Mouse (Mus musculus): Measurements from ENCODE around the gene Phf24. TPM values are rescaled to one million over a fixed set of nuclear protein-coding genes. Genes with fewer than 3 reads are reported as not detected.

Phf24 gene
- total RNA-seq (2021): 100 to 1,000 TPM; 366 to 369 TPM
- long read RNA-seq, experiment 1, full-length matches to known transcripts: 57 of 264 reads
- long read RNA-seq, experiment 1, partial matches to known transcripts: 87 of 264 reads
- long read RNA-seq, experiment 1, other reads (novel, unspliced or antisense): 120 of 264 reads
- long read RNA-seq, experiment 2, full-length matches to known transcripts: 28 of 185 reads
- long read RNA-seq, experiment 2, partial matches to known transcripts: 18 of 185 reads
- long read RNA-seq, experiment 2, other reads (novel, unspliced or antisense): 139 of 185 reads

DNA sequence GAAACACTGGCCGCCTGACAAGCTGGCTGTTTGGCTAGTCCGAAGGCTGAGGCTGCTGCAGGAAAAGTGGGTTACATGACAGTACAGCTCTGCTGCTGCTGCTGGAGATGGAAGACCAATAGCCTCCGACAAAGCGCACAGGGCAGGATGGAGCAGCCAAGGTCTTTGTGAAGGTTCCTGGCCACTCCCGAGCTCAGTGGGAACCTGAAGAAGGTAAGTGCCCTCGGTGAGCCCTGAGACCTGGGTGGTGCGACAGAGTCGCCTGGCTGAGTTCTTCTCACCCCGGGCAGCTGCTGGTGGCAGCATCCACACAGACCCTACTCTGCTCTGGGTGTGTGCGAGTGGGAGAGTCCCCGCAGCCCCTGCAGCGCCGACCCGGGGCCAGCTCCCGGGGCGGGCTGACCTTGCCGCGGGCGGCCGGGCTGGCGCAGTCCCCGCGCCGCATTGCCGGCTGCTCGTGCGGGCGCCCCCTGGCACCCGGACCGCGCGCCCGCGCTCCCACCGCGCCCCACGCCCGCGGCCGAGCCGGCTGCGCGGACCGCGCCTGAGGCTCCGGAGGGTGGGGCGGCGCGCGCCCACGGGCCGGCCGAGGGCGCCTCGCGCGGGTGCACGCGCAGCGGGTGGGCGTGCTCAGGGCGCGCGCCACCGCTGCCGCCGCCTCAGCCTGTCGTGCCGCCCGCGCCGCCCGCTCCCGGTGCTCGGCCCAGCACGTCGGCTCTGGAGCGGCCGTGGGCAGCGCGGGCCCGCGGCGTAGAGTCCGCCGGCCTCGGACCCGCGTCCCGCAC lies at the start of gene Phf24:
Gene Phf24, plus strand, starts transcription at position 44 of the 785 bp plus-strand sequence.
- peak; percentile 43 to 70 for DNase-seq (ENCODE audit: low spot score in 2 of 2)

DNA sequence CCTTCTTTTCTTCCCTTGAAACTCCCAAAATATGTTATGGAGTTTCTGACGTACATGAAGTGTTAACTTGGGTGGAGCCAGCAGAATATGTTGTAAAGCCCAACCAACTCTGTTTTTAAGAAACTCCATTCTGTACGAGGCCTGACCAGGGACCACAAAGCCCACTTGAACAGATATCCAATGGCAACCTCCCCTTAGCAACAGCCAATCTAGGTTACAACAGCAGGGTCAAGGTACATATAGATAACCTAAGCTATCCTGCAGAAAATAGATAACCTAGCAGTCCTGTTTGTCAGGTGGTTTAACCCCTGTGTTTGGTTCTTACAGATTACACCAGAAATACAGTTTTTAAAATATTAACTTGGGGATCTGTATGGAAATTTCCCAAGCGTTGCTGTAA lies 49.1 kb upstream of the Phf24 start:
- DNase-seq (ENCODE audit: low spot score in 2 of 2): no peak

DNA sequence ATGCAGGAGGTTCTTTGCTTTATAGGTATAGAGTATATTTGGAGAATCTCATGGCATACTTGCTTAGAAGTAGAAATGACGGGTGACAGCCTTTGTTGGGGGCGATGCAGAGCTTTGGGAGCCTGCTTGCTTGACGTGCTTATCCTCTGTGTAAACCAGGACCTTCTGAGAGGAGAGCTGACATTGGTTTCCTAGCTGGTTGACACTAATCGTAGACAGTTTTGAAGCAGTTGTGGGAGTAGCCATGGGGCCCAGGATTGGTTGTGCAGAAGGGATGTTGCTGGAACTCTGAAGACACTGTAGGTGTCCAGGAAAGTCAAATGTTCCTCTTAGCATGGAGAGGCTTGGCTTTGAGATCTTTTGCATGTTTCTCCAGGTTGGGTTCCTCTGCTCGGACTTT lies 48.3 kb upstream of the Phf24 start:
- no peak for DNase-seq (ENCODE audit: low spot score in 2 of 2)

DNA sequence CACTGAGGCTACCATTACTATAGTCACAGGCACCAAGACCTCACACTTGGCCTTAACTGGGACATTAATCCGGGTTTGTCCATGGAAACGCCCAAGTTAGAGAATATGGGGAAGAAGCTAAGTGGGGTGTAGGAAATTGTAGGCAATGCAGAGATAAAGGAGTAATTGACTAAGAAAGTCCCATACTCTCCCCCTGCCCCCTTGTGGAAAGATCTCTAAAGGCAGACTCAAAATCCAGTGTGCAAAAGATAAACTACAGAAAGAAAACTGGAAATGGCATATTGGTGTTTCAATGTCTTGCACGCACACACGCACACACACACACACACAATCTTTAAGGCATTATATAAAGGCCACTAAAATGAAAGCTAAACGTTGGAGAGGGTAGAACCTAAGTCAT lies 45.7 kb upstream of the Phf24 start:
- no peak for DNase-seq (ENCODE audit: low spot score in 2 of 2)

DNA sequence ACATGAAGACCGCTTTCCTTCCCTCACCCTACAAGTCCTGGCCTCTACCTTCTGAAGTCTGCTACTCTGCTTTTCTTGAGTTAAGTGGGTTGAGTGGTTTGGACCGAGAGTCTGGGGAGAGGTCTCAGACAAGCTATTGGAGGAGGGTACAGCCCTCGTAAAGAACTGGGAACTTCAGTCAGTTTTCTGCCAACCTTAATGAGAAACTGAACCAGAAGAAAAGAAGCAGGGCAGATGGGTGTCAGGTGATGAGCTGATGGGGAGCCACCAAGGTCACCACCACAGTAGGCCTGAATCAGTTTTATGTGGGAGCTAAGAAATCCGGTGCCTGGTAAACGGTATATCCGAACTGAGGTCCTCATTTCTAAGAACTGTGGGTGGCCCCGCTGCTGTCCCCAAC lies 44.3 kb upstream of the Phf24 start:
- DNase-seq (ENCODE audit: low spot score in 2 of 2): no peak

DNA sequence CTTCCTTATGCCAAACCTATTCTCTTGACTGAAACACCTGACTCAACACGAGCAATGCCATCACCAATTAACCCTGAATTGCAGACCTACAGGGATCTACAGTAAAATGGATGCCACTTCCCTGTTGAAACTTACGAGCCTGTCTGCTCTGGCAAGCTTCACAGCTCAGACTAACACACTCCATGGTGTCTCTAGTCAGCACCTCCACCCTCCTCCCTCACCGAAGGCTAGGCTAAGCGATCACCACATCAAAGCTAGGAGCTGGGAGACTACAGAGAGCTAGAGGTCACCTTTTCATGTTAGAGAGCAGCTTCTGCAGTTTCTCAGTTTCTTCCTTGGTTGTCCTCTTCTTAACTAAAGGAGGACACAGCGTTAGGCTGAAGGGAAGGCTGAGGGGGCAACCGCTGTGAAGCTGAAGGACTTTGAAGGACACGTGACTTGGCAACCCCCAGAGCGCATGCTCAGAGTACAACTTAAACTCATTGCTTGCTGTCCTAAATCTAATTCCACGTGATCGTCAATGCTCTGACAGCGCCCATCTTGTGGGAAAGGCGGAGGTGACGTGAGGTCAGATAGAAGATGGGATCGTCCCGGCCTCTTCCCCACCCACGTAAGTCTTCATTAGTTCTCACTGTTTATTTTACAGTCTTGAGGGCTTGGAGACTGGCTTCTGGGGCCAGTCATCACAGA lies 43.6 kb upstream of the Phf24 start:
- no peak for DNase-seq (ENCODE audit: low spot score in 2 of 2)

DNA sequence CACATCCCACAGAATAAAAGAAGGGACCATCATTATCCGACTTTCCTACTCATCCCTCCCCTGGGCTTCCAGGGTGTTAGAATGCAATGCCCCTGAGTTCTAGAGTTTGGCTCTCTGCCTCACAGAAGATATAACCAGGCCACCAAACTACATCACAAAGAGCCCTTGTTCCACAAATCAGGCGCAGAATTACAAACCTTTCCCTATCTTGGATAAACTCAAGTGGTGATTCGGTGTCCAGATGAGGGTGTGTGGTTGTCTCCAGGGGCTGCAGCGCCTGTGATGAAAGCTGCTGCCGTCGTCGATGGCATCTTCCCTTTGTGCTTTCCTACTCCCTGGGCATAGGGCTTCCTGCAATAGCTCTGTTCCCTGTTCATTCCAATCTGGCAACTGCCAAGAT lies 42.3 kb upstream of the Phf24 start, which contains the start of gene Fam205c:
Gene Fam205c, minus strand, starts transcription at position 101 of the 400 bp plus-strand sequence.
- DNase-seq (ENCODE audit: low spot score in 2 of 2): no peak

DNA sequence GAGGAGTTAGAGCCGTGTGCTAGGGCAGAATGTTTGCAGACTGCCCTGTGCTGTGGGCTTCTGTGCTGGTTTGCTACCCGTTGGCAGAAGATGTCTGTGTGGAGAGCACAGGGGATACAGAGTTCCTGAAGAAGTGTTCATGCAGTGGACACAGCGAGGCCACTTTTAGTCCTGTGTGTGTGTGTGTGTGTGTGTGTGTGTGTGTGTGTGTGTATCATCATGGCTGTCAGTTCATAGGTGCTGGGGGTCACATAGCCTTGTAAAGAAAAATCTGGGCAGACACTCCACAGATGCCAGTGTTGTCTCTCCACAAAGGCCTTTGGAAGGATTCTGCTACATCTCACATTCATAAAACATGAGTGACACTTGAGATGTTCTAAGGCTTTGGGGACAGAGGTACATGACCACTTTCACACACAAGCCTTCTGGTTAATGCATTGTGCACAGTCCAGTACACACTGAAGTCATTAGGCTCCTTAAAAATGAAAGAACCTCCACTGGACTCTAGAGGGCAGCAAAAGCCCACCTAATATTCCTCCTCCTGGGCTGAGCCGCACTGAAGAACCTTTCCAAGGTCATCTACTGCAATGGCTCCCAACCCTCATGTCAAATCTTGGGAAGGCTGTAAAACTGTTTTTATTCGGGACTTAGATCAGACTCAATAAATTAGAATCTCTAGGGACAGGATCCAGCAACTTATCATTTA lies 39.7 kb upstream of the Phf24 start:
- peak; percentile 56 to 60 for DNase-seq (ENCODE audit: low spot score in 2 of 2)

DNA sequence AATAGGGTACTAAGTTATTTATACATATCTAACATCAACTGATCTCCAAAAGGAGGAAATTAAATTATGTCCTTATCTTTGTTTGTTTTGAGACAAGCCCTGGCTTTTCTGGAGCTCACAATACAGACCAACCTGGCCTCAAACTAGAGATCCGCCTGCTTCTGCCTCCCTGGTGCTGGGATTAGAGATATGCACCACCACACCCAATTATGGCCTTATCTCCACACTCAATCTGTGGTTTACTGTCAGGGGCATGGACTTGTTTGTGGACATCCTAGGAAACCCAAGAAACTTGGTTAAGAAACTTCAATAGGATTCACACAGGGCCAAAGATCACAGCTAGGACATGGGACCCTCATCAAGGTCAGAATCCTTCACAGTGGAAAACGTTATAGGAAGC lies 38.8 kb upstream of the Phf24 start:
- no peak for DNase-seq (ENCODE audit: low spot score in 2 of 2)

DNA sequence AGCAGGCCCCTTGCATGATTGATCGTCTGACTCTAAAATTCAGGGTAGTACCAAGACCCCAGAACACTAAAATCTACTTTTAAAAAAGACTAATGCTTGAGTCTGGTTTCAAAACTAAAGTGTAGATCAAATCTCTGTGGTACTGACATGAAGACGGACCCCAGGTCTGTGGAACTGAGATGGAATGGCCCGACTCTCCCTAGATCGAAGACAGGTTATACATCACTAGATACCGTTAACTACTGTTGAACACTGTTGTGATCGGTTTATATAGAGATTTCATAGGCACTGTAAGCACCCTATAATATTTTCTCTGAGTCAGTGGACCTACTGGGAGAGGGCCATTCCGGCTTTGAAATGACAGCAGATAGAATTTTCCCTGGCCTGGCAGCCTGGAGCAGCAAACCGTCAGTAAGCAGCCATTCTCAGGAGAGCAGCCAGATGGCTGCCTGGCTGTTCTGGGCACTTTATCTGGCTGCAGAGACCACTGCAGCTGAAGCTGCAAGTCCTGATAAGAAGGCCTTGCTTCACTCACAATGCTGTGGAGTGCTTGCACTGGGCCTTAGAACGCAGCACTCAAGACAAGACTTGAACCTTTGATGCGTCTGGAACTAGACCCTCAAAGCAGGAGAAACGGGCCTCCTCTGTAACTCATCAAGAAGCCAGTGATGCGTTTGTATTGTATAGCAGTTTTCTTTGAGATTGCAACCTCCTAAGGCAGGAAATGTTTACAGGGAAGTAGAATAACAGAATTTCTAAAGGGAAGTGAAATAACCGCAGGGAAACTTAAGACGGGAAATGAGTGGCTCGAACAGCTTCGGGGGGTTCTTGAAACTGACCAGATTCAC lies 36.4 kb upstream of the Phf24 start:
- no peak for DNase-seq (ENCODE audit: low spot score in 2 of 2)

DNA sequence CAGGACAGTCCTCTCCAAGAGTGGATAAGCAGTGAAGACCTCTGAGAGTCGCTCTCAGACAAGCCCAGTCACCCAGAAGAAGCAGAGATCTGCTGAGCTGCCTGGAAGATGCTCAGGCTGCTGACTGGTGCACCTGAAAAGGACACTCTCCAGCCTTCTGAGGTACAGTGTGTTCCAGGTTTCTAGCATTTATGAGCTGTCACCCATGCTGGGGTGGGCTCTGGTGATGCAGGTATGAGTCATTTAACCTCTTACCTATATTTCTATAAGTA lies 35.8 kb upstream of the Phf24 start:
- no peak for DNase-seq (ENCODE audit: low spot score in 2 of 2)

DNA sequence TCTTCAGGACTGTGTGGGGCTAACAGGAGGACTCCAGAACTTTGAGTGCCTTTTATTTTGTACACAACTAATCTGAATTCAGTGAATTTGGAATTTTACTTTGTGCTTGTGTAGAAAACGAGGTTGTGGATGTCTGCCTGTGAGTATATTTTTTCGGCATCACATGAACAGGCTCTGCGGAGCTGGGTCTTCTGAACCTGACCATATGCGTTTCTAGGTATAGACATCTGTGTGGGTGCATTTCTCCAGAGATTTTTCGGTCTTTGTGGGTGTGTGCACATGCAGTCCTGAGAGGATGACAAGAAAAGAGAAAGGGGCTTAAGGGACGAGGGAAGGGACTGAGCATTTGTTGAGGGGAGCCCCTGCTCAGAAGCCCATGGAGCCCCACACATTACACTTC lies 29.5 kb upstream of the Phf24 start:
- DNase-seq (ENCODE audit: low spot score in 2 of 2): peak; percentile 35 to 62

DNA sequence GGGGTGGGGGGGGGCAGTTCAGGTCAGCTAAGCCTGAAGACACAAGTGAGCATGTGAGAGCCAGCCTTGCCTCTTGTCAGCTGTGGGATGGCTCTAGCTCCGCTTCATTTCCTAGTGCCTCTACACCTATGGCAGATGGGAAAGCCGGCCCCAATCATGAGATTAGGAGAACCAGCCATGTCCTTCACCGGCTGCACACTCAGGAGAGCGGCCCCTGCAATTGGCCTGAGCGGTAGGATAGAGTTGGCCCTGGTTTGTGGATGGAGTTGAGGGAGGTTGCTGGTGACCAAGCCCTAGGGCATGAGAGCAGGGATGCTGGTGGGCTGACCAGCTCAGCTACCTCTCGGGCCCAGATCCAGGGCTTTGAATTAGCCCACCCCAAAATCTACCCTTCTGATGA lies 27.7 kb upstream of the Phf24 start:
- no peak for DNase-seq (ENCODE audit: low spot score in 2 of 2)

DNA sequence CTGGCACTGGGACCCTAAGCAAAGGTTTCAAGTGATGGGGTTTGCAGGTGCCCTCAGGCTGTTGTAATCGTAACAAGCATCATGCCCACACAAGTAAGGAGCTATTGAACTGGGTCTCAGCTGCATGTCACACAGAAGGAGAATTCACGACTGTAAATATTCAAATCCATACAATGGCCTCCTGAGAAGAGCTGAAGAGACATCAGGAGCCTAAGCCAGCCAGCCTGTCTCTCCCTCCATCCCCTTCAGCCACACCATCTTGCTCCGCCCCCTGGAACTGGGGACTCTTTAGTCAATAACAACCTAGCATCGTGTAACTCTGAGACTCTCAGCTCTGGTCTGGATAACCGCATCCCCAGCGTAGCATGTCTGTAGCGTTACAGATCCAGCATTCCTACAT lies 25.3 kb upstream of the Phf24 start:
- no peak for DNase-seq (ENCODE audit: low spot score in 2 of 2)

DNA sequence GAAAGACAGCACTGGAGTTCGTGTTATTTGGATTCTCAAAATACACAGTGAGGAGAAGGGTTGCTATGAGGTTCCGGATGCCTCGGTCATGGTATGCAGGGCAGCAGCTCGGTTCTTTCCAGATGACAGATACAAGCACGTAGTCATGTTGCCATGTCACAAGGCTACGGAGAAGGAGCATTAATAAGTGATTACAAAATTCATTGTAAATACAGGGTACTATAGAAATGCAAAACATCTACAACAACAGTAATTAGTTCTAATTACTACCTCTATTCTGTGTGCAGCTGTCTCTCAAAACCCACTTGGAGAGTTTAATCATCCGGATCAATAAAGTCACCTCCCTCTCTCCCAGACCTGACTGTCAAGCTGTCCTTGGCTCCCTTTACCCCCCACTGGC lies 21.3 kb upstream of the Phf24 start:
- no peak for DNase-seq (ENCODE audit: low spot score in 2 of 2)

DNA sequence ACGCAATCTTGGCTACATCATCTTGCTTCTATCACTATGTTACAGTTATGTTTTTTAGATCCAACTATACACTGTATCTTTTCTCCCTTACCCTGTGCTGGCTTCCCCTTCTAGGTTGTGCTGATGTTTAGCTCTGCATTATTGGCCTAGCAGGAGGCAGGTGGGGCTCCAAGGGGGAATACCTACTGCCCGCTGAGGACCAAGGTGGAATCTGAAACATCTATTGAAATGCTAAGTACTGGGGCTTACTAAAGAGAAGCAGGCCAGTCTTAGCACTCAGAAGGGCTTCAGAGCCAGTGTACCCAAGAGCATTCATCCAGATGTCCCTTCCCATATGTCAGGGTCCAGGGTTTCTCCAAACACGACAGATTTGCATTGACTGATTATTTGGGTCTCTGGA lies 17.5 kb upstream of the Phf24 start:
- DNase-seq (ENCODE audit: low spot score in 2 of 2): no peak

DNA sequence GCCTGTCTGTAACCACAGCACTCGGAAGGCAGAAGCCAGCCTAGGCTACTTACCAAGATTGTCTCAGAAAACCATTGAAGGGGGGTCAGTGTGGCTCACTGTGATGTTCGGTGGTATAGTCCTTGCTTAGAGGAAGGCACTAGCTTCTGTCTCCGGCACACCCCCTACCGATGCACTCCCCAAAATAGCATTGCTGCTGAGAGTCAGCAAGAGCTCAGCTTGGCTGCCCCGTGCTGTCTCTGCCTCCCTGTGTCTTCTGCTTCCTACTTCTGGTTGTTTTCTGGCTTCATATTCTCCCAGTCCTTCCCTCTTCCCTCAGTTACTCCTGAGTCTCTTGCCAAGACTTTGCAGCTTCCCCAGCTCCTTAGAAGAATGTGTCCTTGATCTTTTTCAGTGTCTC lies 15.6 kb upstream of the Phf24 start:
- DNase-seq (ENCODE audit: low spot score in 2 of 2): peak; percentile 52 to 71

DNA sequence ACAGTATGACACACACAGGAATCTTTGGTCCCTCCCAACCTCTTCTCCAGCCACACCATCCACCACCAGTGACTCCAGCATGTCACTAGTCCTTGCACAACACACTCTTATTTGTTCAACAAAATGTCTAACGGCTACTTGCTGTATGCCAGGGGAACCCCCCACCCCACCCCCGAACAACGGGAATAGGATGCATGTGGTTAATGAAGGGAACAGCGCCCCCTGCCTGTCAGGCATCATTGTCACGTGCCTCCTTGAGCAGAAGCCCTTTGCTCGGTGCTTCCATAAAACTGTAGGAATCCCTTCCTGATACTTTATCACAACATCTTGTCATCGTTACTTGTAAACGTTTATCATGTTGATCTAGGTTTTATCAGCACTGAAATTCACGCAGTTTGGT lies 14.3 kb upstream of the Phf24 start:
- no peak for DNase-seq (ENCODE audit: low spot score in 2 of 2)

DNA sequence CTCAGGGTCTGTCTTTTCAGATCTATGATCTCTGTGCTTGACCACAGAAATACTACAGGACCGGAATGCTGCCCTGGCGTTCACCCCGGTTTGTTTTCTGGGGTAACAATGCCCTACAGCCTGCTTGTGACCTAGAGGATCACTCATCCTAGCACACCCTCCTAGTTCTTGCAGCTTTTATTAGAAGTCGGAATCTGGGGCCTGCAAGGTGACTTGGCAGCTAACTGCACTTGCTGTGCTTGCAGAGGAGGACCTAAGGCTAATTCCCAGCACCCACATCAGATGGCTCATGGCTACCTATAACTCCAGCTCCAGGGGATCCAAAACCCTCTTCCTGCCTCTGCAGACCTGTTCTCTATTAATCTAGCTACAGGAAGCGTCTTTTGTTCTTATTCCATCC lies 13.7 kb upstream of the Phf24 start:
- no peak for DNase-seq (ENCODE audit: low spot score in 2 of 2)

DNA sequence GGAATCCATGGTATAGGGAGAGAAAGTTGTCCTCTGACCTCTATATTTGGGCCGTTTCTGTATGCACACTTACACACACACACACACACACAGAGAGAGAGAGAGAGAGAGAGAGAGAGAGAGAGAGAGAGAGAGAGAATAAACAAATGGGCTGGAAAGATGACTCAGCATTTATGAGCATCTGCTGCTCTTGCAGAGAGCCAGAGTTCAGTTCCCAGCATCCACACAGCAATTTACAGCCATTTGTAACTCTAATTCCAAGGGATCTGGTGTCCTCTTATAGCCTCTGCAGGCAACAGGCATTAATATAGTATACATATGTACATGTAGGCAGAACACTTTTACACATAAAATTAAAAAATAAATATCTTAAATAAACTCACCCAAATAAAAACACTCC lies 12.5 kb upstream of the Phf24 start:
- DNase-seq (ENCODE audit: low spot score in 2 of 2): no peak

DNA sequence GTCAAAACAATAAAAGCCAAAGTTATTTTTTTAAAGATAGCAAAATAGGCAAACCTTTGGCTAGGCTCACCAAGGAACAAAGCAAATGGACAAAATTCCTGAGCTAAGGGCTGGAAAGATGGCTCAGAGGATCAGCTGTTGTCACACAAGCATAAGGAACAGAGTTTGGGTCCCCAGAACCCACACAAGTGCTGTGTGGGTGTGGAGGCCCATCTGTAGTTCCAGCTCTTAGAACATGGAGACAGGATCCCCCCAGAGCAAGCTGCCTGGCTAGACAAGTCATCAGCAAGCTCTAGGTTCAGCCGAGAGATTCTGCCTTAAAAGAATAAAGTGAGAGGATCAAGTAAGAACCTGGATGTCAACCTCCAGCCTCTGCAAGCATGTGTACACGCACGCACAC lies 11.9 kb upstream of the Phf24 start:
- no peak for DNase-seq (ENCODE audit: low spot score in 2 of 2)
